Mouse (Mus musculus) CH12.LX (cell line): ENCODE measurements around the gene Larp1. TPM values are rescaled to one million over a fixed set of nuclear protein-coding genes. Genes with fewer than 3 reads are reported as not detected.

Source experiments
- DNase-seq: peaks from one replicate; pipeline ENCODE4 v3.0.0-alpha.2; 2013; ENCODE audit errors: extremely low read depth
- H3K27ac ChIP-seq: 2 replicates; pipeline ENCODE4 v1.5.1; 2012; ENCODE audit warnings: low read depth, mild to moderate bottlenecking, control low read depth, moderate library complexity; ENCODE audit not compliant: insufficient read depth
- H3K27me3 ChIP-seq: replicated peaks from 2 replicates; pipeline ENCODE3; 2012; ENCODE audit warnings: inconsistent platforms
- H3K36me3 ChIP-seq, 2 experiments: replicated peaks in 1 of 2; 2 replicates each; pipeline versions ENCODE3 to v1.6.1; 2012; ENCODE audit warnings: inconsistent platforms in 1 of 2, low read length in 1 of 2, mild to moderate bottlenecking in 1 of 2, mixed read lengths in 1 of 2, moderate library complexity in 1 of 2; ENCODE audit not compliant: control insufficient read depth in 1 of 2, insufficient read depth in 1 of 2
- H3K4me1 ChIP-seq, 2 experiments: 2 replicates each; pipeline ENCODE4 v1.6.1; 2012; ENCODE audit warnings: inconsistent platforms in 1 of 2, moderate library complexity in 1 of 2; ENCODE audit not compliant: insufficient read depth in 2 of 2, control insufficient read depth in 1 of 2
- H3K4me2 ChIP-seq: 2 replicates; pipeline ENCODE4 v1.6.1; 2012; ENCODE audit warnings: low read depth, mild to moderate bottlenecking, control low read depth; ENCODE audit not compliant: poor library complexity, insufficient read depth, severe bottlenecking
- H3K4me3 ChIP-seq, 3 experiments: fragments of 150-350 bp in 1 of 3; sonication (generic) in 1 of 3; replicated peaks in 1 of 3; 2 replicates each; pipeline versions ENCODE3 to v1.5.1; 2011 to 2012; ENCODE audit warnings: low read depth in 2 of 3, low read length in 2 of 3, mild to moderate bottlenecking in 2 of 3, moderate library complexity in 2 of 3, control low read depth in 1 of 3, improper control_type of control experiment in 1 of 3, inconsistent platforms in 1 of 3, mixed read lengths in 1 of 3; ENCODE audit not compliant: poor library complexity in 1 of 3
- H3K79me2 ChIP-seq: replicated peaks from 2 replicates; pipeline ENCODE4 v1.6.1; 2012; ENCODE audit warnings: mild to moderate bottlenecking, moderate library complexity; ENCODE audit not compliant: control insufficient read depth, poor library complexity, insufficient read depth, severe bottlenecking; ENCODE audit errors: extremely low read depth
- H3K9ac ChIP-seq: 2 replicates; pipeline ENCODE4 v1.6.1; 2012; ENCODE audit warnings: low read depth, mild to moderate bottlenecking, control low read depth, moderate library complexity; ENCODE audit not compliant: insufficient read depth
- H3K9me3 ChIP-seq: replicated peaks from 2 replicates; pipeline ENCODE3; 2012; ENCODE audit warnings: low read length, inconsistent platforms, mixed read lengths
- BHLHE40 ChIP-seq: IDR thresholded peaks from 2 replicates; pipeline ENCODE4 v1.6.1; 2011; ENCODE audit warnings: mild to moderate bottlenecking, low read depth, low read length, improper control_type of control experiment
- CHD1 ChIP-seq: IDR thresholded peaks from 2 replicates; pipeline ENCODE4 v1.6.1; 2012; ENCODE audit warnings: low read depth, low read length, improper control_type of control experiment, inconsistent platforms
- CHD2 ChIP-seq: IDR thresholded peaks from 2 replicates; pipeline ENCODE4 v1.6.1; 2011; ENCODE audit warnings: low read length, improper control_type of control experiment
- CTCF ChIP-seq, 2 experiments: IDR thresholded peaks in 1 of 2; conservative IDR thresholded peaks in 1 of 2; 2 replicates each; pipeline ENCODE4 v1.5.1; 2011 to 2012; ENCODE audit warnings: low read depth in 2 of 2, low read length in 2 of 2, improper control_type of control experiment in 1 of 2, inconsistent platforms in 1 of 2, mild to moderate bottlenecking in 1 of 2, moderate library complexity in 1 of 2
- ELF1 ChIP-seq: IDR thresholded peaks from 2 replicates; pipeline ENCODE4 v1.6.1; 2014; ENCODE audit warnings: low read depth, mild to moderate bottlenecking, inconsistent platforms, low read length, improper control_type of control experiment
- EP300 ChIP-seq: IDR thresholded peaks from 2 replicates; pipeline ENCODE4 v1.6.1; 2011; ENCODE audit warnings: low read length, improper control_type of control experiment
- GABPA ChIP-seq: IDR thresholded peaks from 2 replicates; pipeline ENCODE4 v1.6.1; 2012; ENCODE audit warnings: low read depth, low read length, improper control_type of control experiment, inconsistent platforms; ENCODE audit not compliant: insufficient replicate concordance
- HCFC1 ChIP-seq: IDR thresholded peaks from 2 replicates; pipeline ENCODE4 v1.6.1; 2012; ENCODE audit warnings: low read depth, mild to moderate bottlenecking, inconsistent platforms, low read length, improper control_type of control experiment
- IRF4 ChIP-seq: IDR thresholded peaks from 2 replicates; pipeline ENCODE4 v1.6.1; 2014; ENCODE audit warnings: low read depth, mild to moderate bottlenecking, inconsistent platforms, low read length, improper control_type of control experiment
- JUND ChIP-seq: conservative IDR thresholded peaks from 2 replicates; pipeline ENCODE4 v1.6.1; 2011; ENCODE audit warnings: low read depth, low read length, improper control_type of control experiment
- MAFK ChIP-seq: IDR thresholded peaks from 2 replicates; pipeline ENCODE4 v1.6.1; 2011; ENCODE audit warnings: low read length, improper control_type of control experiment; ENCODE audit not compliant: insufficient replicate concordance
- MEF2A ChIP-seq: IDR thresholded peaks from 2 replicates; pipeline ENCODE4 v1.6.1; 2014; ENCODE audit warnings: low read depth, mild to moderate bottlenecking, inconsistent platforms, low read length, improper control_type of control experiment, borderline replicate concordance
- MYC ChIP-seq: IDR thresholded peaks from 2 replicates; pipeline ENCODE4 v1.6.1; 2011; ENCODE audit warnings: low read depth, mild to moderate bottlenecking, improper control_type of control experiment, low read length
- NELFE ChIP-seq: IDR thresholded peaks from 2 replicates; pipeline ENCODE4 v1.6.1; 2011; ENCODE audit warnings: low read depth, low read length, improper control_type of control experiment
- NRF1 ChIP-seq: IDR thresholded peaks from 2 replicates; pipeline ENCODE4 v1.6.1; 2014; ENCODE audit warnings: low read depth, mild to moderate bottlenecking, inconsistent platforms, low read length, improper control_type of control experiment, moderate library complexity
- PAX5 ChIP-seq: IDR thresholded peaks from 2 replicates; pipeline ENCODE4 v1.6.1; 2012; ENCODE audit warnings: low read length, inconsistent platforms, mixed read lengths
- POLR2AphosphoS2 ChIP-seq: IDR thresholded peaks from 2 replicates; pipeline ENCODE4 v1.6.1; 2011; ENCODE audit warnings: low read depth, low read length, improper control_type of control experiment
- RAD21 ChIP-seq: IDR thresholded peaks from 2 replicates; pipeline ENCODE4 v1.6.1; 2011; ENCODE audit warnings: low read depth, mild to moderate bottlenecking, low read length, improper control_type of control experiment, moderate library complexity
- SIN3A ChIP-seq: IDR thresholded peaks from 2 replicates; pipeline ENCODE4 v1.6.1; 2012; ENCODE audit warnings: low read length, improper control_type of control experiment, inconsistent platforms
- SMC3 ChIP-seq: IDR thresholded peaks from 2 replicates; pipeline ENCODE4 v1.6.1; 2011; ENCODE audit warnings: low read depth, low read length, improper control_type of control experiment
- TBP ChIP-seq: conservative IDR thresholded peaks from 2 replicates; pipeline ENCODE4 v1.6.1; 2011; ENCODE audit warnings: low read depth, low read length, improper control_type of control experiment
- UBTF ChIP-seq: IDR thresholded peaks from 2 replicates; pipeline ENCODE4 v1.6.1; 2012; ENCODE audit warnings: low read depth, mild to moderate bottlenecking, inconsistent platforms, low read length, improper control_type of control experiment, moderate library complexity
- USF1 ChIP-seq: IDR thresholded peaks from 2 replicates; pipeline ENCODE4 v1.6.1; 2014; ENCODE audit warnings: low read depth, mild to moderate bottlenecking, inconsistent platforms, low read length, improper control_type of control experiment
- USF2 ChIP-seq: conservative IDR thresholded peaks from 2 replicates; pipeline ENCODE4 v1.6.1; 2011; ENCODE audit warnings: low read depth, low read length, improper control_type of control experiment
- ZC3H11A ChIP-seq: IDR thresholded peaks from 2 replicates; pipeline ENCODE4 v1.6.1; 2012; ENCODE audit warnings: low read depth, mild to moderate bottlenecking, inconsistent platforms, low read length, improper control_type of control experiment
- ZMIZ1 ChIP-seq: IDR thresholded peaks from 2 replicates; pipeline ENCODE4 v1.6.1; 2012; ENCODE audit warnings: low read depth, mild to moderate bottlenecking, inconsistent platforms, low read length, improper control_type of control experiment
- dilution Hi-C: fragments of 300-500 bp; cut with MboI; formaldehyde crosslinking; loops from 2 replicates; pipeline ENCODE4 v1.14.3; 2020; ENCODE audit warnings: low sequenced_read_pairs; ENCODE audit not compliant: extremely low pct_unique_long_range_greater_than_20kb, extremely low pct_ligation_motif_present
- in situ Hi-C: fragments of 300-500 bp; cut with MboI; formaldehyde crosslinking; loops from 3 replicates; pipeline ENCODE4 v1.14.3; 2019; ENCODE audit warnings: low sequenced_read_pairs, low pct_ligation_motif_present, low pct_unique_long_range_greater_than_20kb, mixed read lengths
- polyA plus RNA-seq: library from polyadenylated mRNA; unstranded; fragments of >175 nt; gene quantifications from 2 replicates; pipeline ENCODE4 v1.2.1, GENCODE M21; 2012; ENCODE audit warnings: low read depth; ENCODE audit not compliant: insufficient read length
- total RNA-seq, 2 experiments: library from RNA; depleted of rRNA; stranded (reverse); fragments of 300-350 nt in 1 of 2; fragments of >200 nt in 1 of 2; gene quantifications; 2 replicates each; pipeline ENCODE4 v1.2.3; 2012 to 2014

Larp1 gene
- total and polyA plus RNA-seq, 3 experiments = 38.2 to 284 (median 94.1) TPM

DNA sequence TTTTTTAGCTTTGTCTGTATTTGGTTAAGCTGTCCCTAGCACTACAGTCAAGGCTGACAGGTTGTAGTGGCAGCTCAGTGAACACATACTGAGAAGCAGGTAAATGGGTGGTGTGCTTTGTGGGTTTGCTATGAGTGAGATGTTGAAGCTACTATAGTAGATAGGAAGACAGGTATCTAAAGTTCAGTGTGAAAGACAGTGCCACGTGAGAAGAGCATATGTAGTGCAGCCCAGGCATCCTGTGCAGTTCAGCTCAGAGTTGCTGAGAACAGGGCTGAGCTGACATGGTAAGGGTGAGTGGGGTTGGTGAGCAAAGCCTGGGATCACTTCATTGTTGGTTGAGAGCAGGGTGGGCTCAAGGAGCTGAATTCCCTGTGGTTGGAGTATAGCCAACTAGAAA is 8.6 kb downstream of the Larp1 start:
- dilution Hi-C loops = no loop called here
- in situ Hi-C loops = no loop called here
- peak overlapping the region; percentile 9; the same call in 1 of the 2 replicates for H3K27ac ChIP-seq
- peaks cover 44 to 98% of the 10 kb centered on the region in 2 experiments for H3K4me1 ChIP-seq
- no peak overlapping the region for H3K4me3 ChIP-seq
- no peak for DNase-seq
- no peak overlapping the region for H3K9ac ChIP-seq
- H3K79me2 ChIP-seq = peaks cover 99% of the 10 kb centered on the region
- peaks cover 0 to 57% of the 10 kb centered on the region in 2 experiments for H3K36me3 ChIP-seq
- H3K27me3 ChIP-seq = no peaks in the 10 kb centered on the region
- no peaks in the 10 kb centered on the region for H3K9me3 ChIP-seq
- no peak for TF ChIP-seq ELF1
- TF ChIP-seq GABPA = no peak
- TF ChIP-seq MAFK = no peak
- no peak for TF ChIP-seq CTCF (conservative IDR thresholded peaks at IDR 0.05 in 1 of 2, IDR thresholded peaks at IDR 0.05 in 1 of 2; ENCODE audit: low read depth in 2 of 2, low read length in 2 of 2)
- no peak for TF ChIP-seq HCFC1
- no peak for TF ChIP-seq TBP
- TF ChIP-seq BHLHE40 = no peak
- TF ChIP-seq RAD21 = no peak
- TF ChIP-seq PAX5 = no peak
- TF ChIP-seq NRF1 = no peak
- TF ChIP-seq MYC = no peak
- TF ChIP-seq JUND = no peak
- TF ChIP-seq USF1 = no peak
- no peak for TF ChIP-seq NELFE
- no peak for TF ChIP-seq CHD1
- TF ChIP-seq MEF2A = no peak
- no peak for TF ChIP-seq UBTF
- TF ChIP-seq CHD2 = no peak
- TF ChIP-seq ZC3H11A = no peak
- TF ChIP-seq SIN3A = no peak
- H3K4me2 ChIP-seq = no peak overlapping the region

DNA sequence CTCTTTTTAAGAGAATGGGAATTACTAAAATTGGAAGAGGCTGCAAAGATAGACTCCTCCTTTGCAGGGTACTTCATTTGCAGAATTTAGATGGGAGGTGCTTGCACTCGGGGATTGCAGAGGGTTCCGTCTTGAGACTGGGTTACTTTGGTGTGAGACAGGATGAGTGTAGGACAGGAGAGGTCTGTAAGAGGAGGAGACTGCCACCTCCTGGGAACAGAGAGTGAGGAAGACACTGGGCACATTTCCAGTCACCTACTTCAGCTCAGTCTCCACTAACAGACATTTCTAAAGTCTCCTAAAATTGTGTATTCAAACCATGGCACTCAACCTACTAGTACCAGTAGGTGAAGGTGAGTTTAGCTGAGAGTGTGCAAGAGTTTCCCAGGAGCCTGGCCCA is 9.4 kb downstream of the Larp1 start:
- TF ChIP-seq ZMIZ1 = no peak
- peak in 1 of 2 experiments; percentile 41; a peak in 1 of 4 replicates for TF ChIP-seq CTCF (conservative IDR thresholded peaks at IDR 0.05 in 1 of 2, IDR thresholded peaks at IDR 0.05 in 1 of 2; ENCODE audit: low read depth in 2 of 2, low read length in 2 of 2)
- TF ChIP-seq EP300 = no peak
- TF ChIP-seq RAD21 = peak; percentile 31
- no peak for TF ChIP-seq PAX5
- TF ChIP-seq JUND = no peak
- TF ChIP-seq USF2 = no peak
- TF ChIP-seq IRF4 = peak; percentile 16; the same call in 1 of the 2 replicates
- TF ChIP-seq GABPA = no peak
- TF ChIP-seq TBP = no peak
- TF ChIP-seq POLR2AphosphoS2 = no peak
- TF ChIP-seq SMC3 = no peak
- no peak overlapping the region for H3K9ac ChIP-seq
- dilution Hi-C loops (no loop called here), in situ Hi-C loops (no loop called here)
- peaks cover 99% of the 10 kb centered on the region for H3K79me2 ChIP-seq
- H3K36me3 ChIP-seq = peaks cover 0 to 55% of the 10 kb centered on the region in 2 experiments
- H3K27ac ChIP-seq = no peak overlapping the region
- DNase-seq = no peak
- no peak overlapping the region for H3K4me3 ChIP-seq
- H3K27me3 ChIP-seq = no peaks in the 10 kb centered on the region
- peak overlapping the region; percentile 6; the same call in 1 of the 2 replicates for H3K4me2 ChIP-seq
- peaks cover 44 to 92% of the 10 kb centered on the region in 2 experiments for H3K4me1 ChIP-seq
- no peaks in the 10 kb centered on the region for H3K9me3 ChIP-seq
